Mouse (Mus musculus) MEL (cell line): ENCODE measurements at regions not wholly inside any gene's neighbourhood (a gene's known extent, or its start where the extent isn't known, plus 50 kb on each side); places are given as distances from the start of the nearest gene placed in this dataset.

Experiments used
- CTCF ChIP-seq, 3 experiments: IDR thresholded peaks in 2 of 3; conservative IDR thresholded peaks in 1 of 3; 2 replicates each; pipeline ENCODE4 v1.5.1; 2011 to 2012; ENCODE audit warnings: low read length in 3 of 3, low read depth in 2 of 3, mild to moderate bottlenecking in 2 of 3, improper control_type of control experiment in 1 of 3, inconsistent platforms in 1 of 3, mixed read lengths in 1 of 3, moderate library complexity in 1 of 3; ENCODE audit not compliant: control insufficient read depth in 1 of 3, insufficient read depth in 1 of 3, poor library complexity in 1 of 3, severe bottlenecking in 1 of 3
- GATA1 ChIP-seq: IDR thresholded peaks from 2 replicates; pipeline ENCODE4 v1.6.1; 2011; ENCODE audit warnings: low read depth, low read length, improper control_type of control experiment
- HCFC1 ChIP-seq: IDR thresholded peaks from 2 replicates; pipeline ENCODE4 v1.6.1; 2012; ENCODE audit warnings: low read depth, mild to moderate bottlenecking, inconsistent platforms, low read length, improper control_type of control experiment, moderate library complexity
- MAFK ChIP-seq: IDR thresholded peaks from 2 replicates; pipeline ENCODE4 v1.6.1; 2011; ENCODE audit warnings: low read depth, mild to moderate bottlenecking, low read length, improper control_type of control experiment, borderline replicate concordance
- MAX ChIP-seq: IDR thresholded peaks from 2 replicates; pipeline ENCODE4 v1.6.1; 2011; ENCODE audit warnings: low read length, improper control_type of control experiment
- MXI1 ChIP-seq: IDR thresholded peaks from 2 replicates; pipeline ENCODE4 v1.6.1; 2011; ENCODE audit warnings: mild to moderate bottlenecking, low read depth, low read length, improper control_type of control experiment
- POLR2A ChIP-seq, 2 experiments: IDR thresholded peaks; 2 replicates each; pipeline ENCODE4 v1.6.1; 2011 to 2012; ENCODE audit warnings: low read length in 2 of 2, mild to moderate bottlenecking in 2 of 2, control low read depth in 1 of 2, improper control_type of control experiment in 1 of 2, low read depth in 1 of 2, moderate library complexity in 1 of 2; ENCODE audit not compliant: control insufficient read depth in 1 of 2, insufficient read depth in 1 of 2, poor library complexity in 1 of 2
- RAD21 ChIP-seq: IDR thresholded peaks from 2 replicates; pipeline ENCODE4 v1.6.1; 2011; ENCODE audit warnings: mild to moderate bottlenecking, low read depth, low read length, improper control_type of control experiment
- RCOR1 ChIP-seq: IDR thresholded peaks from 2 replicates; pipeline ENCODE4 v1.6.1; 2012; ENCODE audit warnings: low read depth, mild to moderate bottlenecking, inconsistent platforms, low read length, improper control_type of control experiment
- TBP ChIP-seq: IDR thresholded peaks from 2 replicates; pipeline ENCODE4 v1.8.0; 2011; ENCODE audit warnings: low read depth, low read length, improper control_type of control experiment
- TCF12 ChIP-seq: IDR thresholded peaks from 2 replicates; pipeline ENCODE4 v1.6.1; 2014; ENCODE audit warnings: low read depth, mild to moderate bottlenecking, inconsistent platforms, low read length, improper control_type of control experiment, moderate library complexity
- UBTF ChIP-seq: IDR thresholded peaks from 2 replicates; pipeline ENCODE4 v1.6.1; 2012; ENCODE audit warnings: low read depth, mild to moderate bottlenecking, inconsistent platforms, low read length, improper control_type of control experiment, moderate library complexity, borderline replicate concordance; ENCODE audit not compliant: insufficient read depth
- ZNF384 ChIP-seq: IDR thresholded peaks from 2 replicates; pipeline ENCODE4 v1.6.1; 2012; ENCODE audit warnings: low read depth, mild to moderate bottlenecking, inconsistent platforms, low read length, improper control_type of control experiment

DNA sequence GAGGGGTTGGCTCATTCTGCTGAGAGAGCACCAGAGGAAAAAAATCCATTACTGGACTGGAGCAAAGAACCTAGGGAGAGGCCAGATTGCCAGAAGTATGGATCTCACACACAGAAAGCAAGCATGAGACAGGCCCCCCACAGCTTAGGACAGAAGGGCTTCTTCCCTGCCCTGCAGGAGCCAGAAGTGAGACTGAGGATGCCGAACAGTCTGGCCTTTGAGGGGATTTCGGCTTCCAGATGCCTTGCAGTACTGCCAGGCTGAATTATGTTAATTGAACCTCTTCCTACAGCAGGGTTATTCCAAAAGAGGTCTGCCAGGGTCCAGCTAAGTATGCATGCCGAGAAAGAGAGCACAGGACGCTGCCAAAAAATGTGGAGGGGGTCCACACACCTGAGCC, 71.4 kb upstream of the Adgrl4 start:
- TF ChIP-seq RCOR1 = no peak
- TF ChIP-seq CTCF (IDR thresholded peaks at IDR 0.05 in 2 of 3, conservative IDR thresholded peaks at IDR 0.05 in 1 of 3; ENCODE audit: control insufficient read depth in 1 of 3, insufficient read depth in 1 of 3, low read depth in 2 of 3, low read length in 3 of 3, poor library complexity in 1 of 3, severe bottlenecking in 1 of 3) = no peak
- no peak for TF ChIP-seq GATA1
- TF ChIP-seq MXI1 = no peak
- no peak for TF ChIP-seq POLR2A (IDR thresholded peaks at IDR 0.05; ENCODE audit: control insufficient read depth in 1 of 2, insufficient read depth in 1 of 2, low read depth in 1 of 2, low read length in 2 of 2, poor library complexity in 1 of 2)
- TF ChIP-seq ZNF384 = no peak
- no peak for TF ChIP-seq HCFC1
- no peak for TF ChIP-seq RAD21
- TF ChIP-seq UBTF = no peak
- TF ChIP-seq MAFK = no peak
- no peak for TF ChIP-seq MAX
- TF ChIP-seq TCF12 = no peak
- no peak for TF ChIP-seq TBP
